Mouse (Mus musculus) adrenal gland, adult 2 months (tissue): ENCODE results near the gene Rpf1. TPM values are rescaled to one million over a fixed set of nuclear protein-coding genes. Genes with fewer than 3 reads are reported as not detected.

Source experiments
- DNase-seq: peaks from one replicate; pipeline ENCODE4 v3.0.0; 2021
- polyA plus RNA-seq: library from polyadenylated mRNA; depleted of rRNA; stranded (reverse); fragments of >200 nt; gene quantifications from 2 replicates; pipeline ENCODE4 v1.2.3, GENCODE M21; 2012; rRNA removed
- total RNA-seq, 2 experiments: library from RNA; stranded (reverse); gene quantifications; 2 replicates each; pipeline ENCODE4 v1.2.3; 2021

Rpf1 gene
- total and polyA plus RNA-seq, 3 experiments, result 2.1 to 35.1 (median 25.1) TPM

- DNase-seq, result peak; percentile 73
Observed at GRCm38 (mm10) chr3:146500003-146500809, 21.0 kb downstream of the Rpf1 start.

GRCm38 (mm10) chr3:146499431-146500002 is 21.7 kb downstream of the Rpf1 start, which contains the start of the genes Spata1 and Gng5:
TSS of gene Spata1 (minus strand) at chr3:146499753.
TSS of gene Gng5 (plus strand) at chr3:146499807.
- peak; percentile 95 for DNase-seq

DNA sequence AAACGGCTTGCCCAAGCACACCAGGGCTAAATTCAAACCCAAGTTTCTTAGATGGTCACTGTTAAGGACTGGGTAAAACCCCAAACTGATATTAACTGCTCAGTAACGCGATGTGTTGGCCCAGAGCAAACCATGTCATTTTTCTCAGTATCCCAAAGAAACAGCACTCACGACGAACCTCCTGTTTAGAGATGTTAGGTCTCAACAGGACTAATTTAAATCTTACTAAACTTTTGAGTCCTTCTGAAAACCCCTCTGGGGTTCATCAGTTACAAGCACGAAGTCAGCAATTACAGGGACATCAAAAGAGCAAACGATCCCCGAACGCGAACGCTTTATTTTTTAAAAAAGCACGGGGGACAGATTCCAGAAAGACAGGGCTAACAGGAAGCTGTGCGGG is 22.2 kb downstream of the Rpf1 start:
- no peak for DNase-seq

GRCm38 (mm10) chr3:146494941-146495340 is 26.3 kb downstream of the Rpf1 start:
- DNase-seq, result no peak

DNA sequence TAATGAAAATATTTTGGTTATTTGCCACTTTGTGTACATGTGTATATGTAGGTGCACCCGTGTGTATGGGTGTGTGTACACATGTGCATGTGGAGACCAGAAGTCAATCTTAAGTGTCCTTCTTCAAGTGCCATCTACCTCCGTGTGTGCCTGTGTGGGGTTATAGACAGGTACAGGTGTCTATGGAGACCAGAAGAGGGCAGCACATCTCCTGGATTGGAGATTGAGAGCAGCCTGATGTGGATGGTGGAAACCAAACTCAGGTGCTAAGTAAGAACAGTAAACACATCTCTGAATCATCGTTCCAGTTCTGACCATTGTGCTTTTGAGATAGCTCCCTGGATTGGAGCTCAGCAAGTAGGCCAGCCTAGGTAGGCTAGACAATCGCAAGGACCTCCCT is 34.8 kb downstream of the Rpf1 start:
- no peak for DNase-seq

DNA sequence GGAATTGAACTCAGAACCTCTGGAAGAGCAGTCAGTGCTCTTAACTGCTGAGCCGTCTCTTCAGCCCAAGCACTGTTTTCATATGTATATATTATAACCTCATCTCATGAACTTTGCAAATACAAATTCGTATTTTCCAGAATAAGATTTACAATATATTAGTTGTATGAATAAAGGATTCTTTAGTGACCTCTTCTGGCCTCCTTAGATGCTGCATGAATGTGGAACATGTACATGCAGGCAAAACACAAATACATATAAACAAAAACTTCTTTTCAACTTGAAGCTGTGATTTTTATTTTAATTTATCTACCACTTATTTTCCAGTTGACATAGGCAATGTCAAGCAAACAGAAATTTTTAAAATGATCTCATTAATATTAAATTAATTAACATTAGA is 39.2 kb downstream of the Rpf1 start:
- DNase-seq, result no peak

DNA sequence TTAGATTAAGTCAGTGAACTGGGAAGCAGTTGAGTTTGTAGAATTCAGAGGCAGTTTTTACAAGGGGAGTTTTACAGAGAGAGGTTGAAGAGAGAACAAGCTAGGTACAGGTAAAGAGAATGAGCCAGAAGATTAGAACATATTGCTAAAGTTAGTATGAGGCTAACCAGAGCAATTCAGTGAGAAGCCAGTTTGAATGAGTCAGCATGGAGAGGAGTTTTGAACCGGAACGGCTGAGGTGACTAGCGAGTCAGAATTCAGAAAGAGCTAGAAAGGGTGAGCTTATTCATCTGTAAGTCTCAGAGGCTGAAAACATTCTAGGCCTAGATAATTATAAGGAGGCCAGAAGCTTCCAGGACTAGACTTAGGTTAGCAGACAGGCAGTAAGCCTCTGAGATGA is 46.8 kb downstream of the Rpf1 start:
- no peak for DNase-seq

- peak; percentile 17 for DNase-seq
Observed at GRCm38 (mm10) chr3:146473741-146474140, 47.5 kb downstream of the Rpf1 start.

- no peak for DNase-seq
Observed at GRCm38 (mm10) chr3:146472657-146473056, 48.6 kb downstream of the Rpf1 start.

- no peak for DNase-seq
Observed at GRCm38 (mm10) chr3:146469226-146469625, 52.0 kb downstream of the Rpf1 start.

GRCm38 (mm10) chr3:146462939-146463338 is 58.3 kb downstream of the Rpf1 start:
- no peak for DNase-seq

Other genes with a start within 250 kb of the Rpf1 start
- gene Ssx2ip, start 116.8 kb downstream of the Rpf1 start, total RNA-seq, result 10 to 100 TPM in 1 of 2 experiments, 1 to 10 TPM in 1; 5.1 to 10.1 TPM
- 1.5 and 1.6 TPM in 2 replicates for gene Ssx2ip, start 116.8 kb downstream of the Rpf1 start, polyA plus RNA-seq
- 1 to 10 TPM; 9.4 to 9.6 TPM for gene Ctbs, start 71.6 kb downstream of the Rpf1 start, total RNA-seq
- 2.7 and 3.2 TPM in 2 replicates for gene Ctbs, start 71.6 kb downstream of the Rpf1 start, polyA plus RNA-seq
- 1 to 10 TPM; 3.2 to 4.6 TPM for gene Spata1, start 21.7 kb downstream of the Rpf1 start, total RNA-seq
- gene Spata1, start 21.7 kb downstream of the Rpf1 start, polyA plus RNA-seq, result 0.27 and 0.45 TPM in 2 replicates
- 100 to 1,000 TPM; 277 to 314 TPM for gene Gng5, start 21.6 kb downstream of the Rpf1 start, total RNA-seq
- 304 and 421 TPM in 2 replicates for gene Gng5, start 21.6 kb downstream of the Rpf1 start, polyA plus RNA-seq
- gene Uox, start 49.0 kb upstream of the Rpf1 start, total RNA-seq, result 1 to 10 TPM in 1 of 2 experiments, not detected in 1; 3.1 TPM
- 0.06 TPM in 1 of 2 replicates, not detected in the other for gene Uox, start 49.0 kb upstream of the Rpf1 start, polyA plus RNA-seq
- not detected for gene Dnase2b, start 94.2 kb upstream of the Rpf1 start, total RNA-seq
- gene Dnase2b, start 94.2 kb upstream of the Rpf1 start, polyA plus RNA-seq, result not detected in 2 replicates
- gene 4930503B20Rik, start 129.9 kb upstream of the Rpf1 start, total RNA-seq, result not detected
- gene 4930503B20Rik, start 129.9 kb upstream of the Rpf1 start, polyA plus RNA-seq, result not detected in 2 replicates
- under 1 TPM; 0.55 to 0.93 TPM for gene Samd13, start 164.2 kb upstream of the Rpf1 start, total RNA-seq
- not detected in 2 replicates for gene Samd13, start 164.2 kb upstream of the Rpf1 start, polyA plus RNA-seq